Comparison of ENCODE assay signal across 19 mouse cellular contexts in the genomic region with DNA sequence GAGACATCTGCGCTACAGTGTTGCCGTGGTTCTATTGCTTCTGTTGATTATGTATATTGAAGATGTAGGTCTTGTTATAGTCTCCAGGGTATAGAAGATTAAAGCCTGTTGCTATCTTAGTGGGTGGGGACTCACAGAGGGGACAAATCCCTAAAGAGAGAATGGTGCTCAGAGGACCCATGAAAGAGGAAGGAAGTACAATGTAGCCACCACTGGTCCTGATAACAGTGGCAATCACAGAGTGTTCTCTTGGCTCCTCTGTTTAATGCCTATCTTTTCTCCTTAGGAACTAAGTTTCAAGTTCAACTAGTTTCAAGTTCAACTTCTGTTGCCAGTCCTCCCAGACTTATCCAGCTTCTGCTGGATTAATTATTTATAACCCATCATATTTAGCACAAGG.
"Had no signal": no experiment of that assay in that cellular context is flagged by ENCODE, and none has a peak within 500 bp of the region (broad histone marks: within the 10 kb centered on the region; RNA-seq: fewer than 3 reads in every experiment).

No protein-coding gene starts in this region.

- DNase-seq: lung, adult 18-20 months; lung, embryonic 14.5 days; lung, postnatal 10 days; lung, postnatal 4 days; midbrain, embryonic 14.5 days; retina, postnatal 1 day; right cerebral cortex, adult 18-20 months; right cerebral cortex, postnatal 25 days; right cerebral cortex, postnatal 4 days; spleen, adult 18-20 months; thymus, adult 18-20 months; thymus, postnatal 14 days; thymus, postnatal 36 days had no signal

- ATAC-seq: midbrain, embryonic 16.5 days had no signal

- H3K4me1 ChIP-seq: midbrain, embryonic 10.5 days; midbrain, embryonic 12.5 days; neural tube, embryonic 13.5 days; neural tube, embryonic 15.5 days had no signal

- H3K27me3 ChIP-seq: midbrain, embryonic 12.5 days; neural tube, embryonic 13.5 days had no signal

- H3K4me3 ChIP-seq: midbrain, embryonic 10.5 days; midbrain, embryonic 12.5 days; myocyte; neural tube, embryonic 13.5 days; neural tube, embryonic 15.5 days had no signal

- H3K4me2 ChIP-seq: lung, embryonic 14.5 days; midbrain, embryonic 12.5 days; neural tube, embryonic 13.5 days; neural tube, embryonic 15.5 days had no signal

- H3K9me3 ChIP-seq: midbrain, embryonic 10.5 days; midbrain, embryonic 12.5 days; neural tube, embryonic 13.5 days; neural tube, embryonic 15.5 days had no signal

- H3K9ac ChIP-seq: lung, embryonic 14.5 days; midbrain, embryonic 12.5 days; neural tube, embryonic 13.5 days; neural tube, embryonic 15.5 days had no signal

- H3K36me3 ChIP-seq: midbrain, embryonic 10.5 days; midbrain, embryonic 12.5 days; neural tube, embryonic 13.5 days; neural tube, embryonic 15.5 days had no signal

- H3K27ac ChIP-seq: midbrain, embryonic 10.5 days; midbrain, embryonic 12.5 days; neural tube, embryonic 13.5 days; neural tube, embryonic 15.5 days had no signal
